Mouse (Mus musculus) testis, postnatal 14 days (tissue): ENCODE data around the gene Fgfr2.

Source experiments
- DNase-seq: peaks from one replicate; pipeline ENCODE4 v3.0.0; 2021; ENCODE audit warnings: low spot score

Gene Fgfr2

GRCm38 (mm10) chr7:131812116-131812515, 1311.0 kb downstream of the Fgfr2 start:
- DNase-seq, result no peak

- DNase-seq, result peak; percentile 29
These were observed 1312.2 kb downstream of the Fgfr2 start for GRCm38 (mm10) chr7:131810916-131811315.

- no peak for DNase-seq
These were observed 1313.5 kb downstream of the Fgfr2 start for GRCm38 (mm10) chr7:131809584-131810181.

GRCm38 (mm10) chr7:131807257-131807656, 1315.9 kb downstream of the Fgfr2 start:
- DNase-seq, result no peak

- no peak for DNase-seq
These were observed 1317.5 kb downstream of the Fgfr2 start for GRCm38 (mm10) chr7:131805525-131806202.

GRCm38 (mm10) chr7:131800416-131801045, 1322.6 kb downstream of the Fgfr2 start:
- DNase-seq, result no peak

- DNase-seq, result no peak
These were observed 1326.0 kb downstream of the Fgfr2 start for GRCm38 (mm10) chr7:131797161-131797560.

GRCm38 (mm10) chr7:131788595-131789206, 1334.4 kb downstream of the Fgfr2 start:
- no peak for DNase-seq

- no peak for DNase-seq
These were observed 1337.4 kb downstream of the Fgfr2 start for GRCm38 (mm10) chr7:131785721-131786120.

GRCm38 (mm10) chr7:131778271-131778985, 1344.7 kb downstream of the Fgfr2 start:
- no peak for DNase-seq

- no peak for DNase-seq
These were observed 1345.5 kb downstream of the Fgfr2 start for GRCm38 (mm10) chr7:131777461-131778270.

GRCm38 (mm10) chr7:131776191-131776752, 1346.9 kb downstream of the Fgfr2 start:
- DNase-seq, result no peak

GRCm38 (mm10) chr7:131757922-131758321, 1365.2 kb downstream of the Fgfr2 start:
- peak; percentile 67 for DNase-seq

- no peak for DNase-seq
These were observed 1375.8 kb downstream of the Fgfr2 start for GRCm38 (mm10) chr7:131747152-131748010.

GRCm38 (mm10) chr7:131746752-131747151, 1376.4 kb downstream of the Fgfr2 start:
- DNase-seq, result no peak

GRCm38 (mm10) chr7:131743193-131743592, 1380.0 kb downstream of the Fgfr2 start:
- no peak for DNase-seq

GRCm38 (mm10) chr7:131722783-131723575, 1400.2 kb downstream of the Fgfr2 start:
- no peak for DNase-seq

GRCm38 (mm10) chr7:131722316-131722715, 1400.8 kb downstream of the Fgfr2 start:
- DNase-seq, result no peak

GRCm38 (mm10) chr7:131718280-131718679, 1404.9 kb downstream of the Fgfr2 start:
- DNase-seq, result no peak
